Mouse (Mus musculus) myocyte (in vitro differentiated cells): ENCODE data around the gene Efnb2. TPM values are rescaled to one million over a fixed set of nuclear protein-coding genes. Genes with fewer than 3 reads are reported as not detected.

Source experiments
- H3K27me3 ChIP-seq: one replicate; pipeline ENCODE4 v1.6.1; 2011; ENCODE audit not compliant: control insufficient read depth, insufficient read depth, insufficient read length
- H3K36me3 ChIP-seq: one replicate; pipeline ENCODE4 v1.6.1; 2011; ENCODE audit not compliant: control insufficient read depth, insufficient read depth
- H3K4me2 ChIP-seq: one replicate; pipeline ENCODE4 v1.6.1; 2011; ENCODE audit warnings: low read depth, control low read depth
- H3K4me3 ChIP-seq: one replicate; pipeline ENCODE4 v1.5.1; 2011; ENCODE audit warnings: mild to moderate bottlenecking, control low read depth, moderate library complexity
- H3K79me2 ChIP-seq: one replicate; pipeline ENCODE4 v1.6.1; 2011; ENCODE audit not compliant: control insufficient read depth, insufficient read depth
- H3ac ChIP-seq: one replicate; pipeline ENCODE4 v1.6.1; 2011; ENCODE audit not compliant: control insufficient read depth, insufficient read length
- CEBPB ChIP-seq: IDR thresholded peaks from 2 replicates; pipeline ENCODE4 v1.6.1; 2011; ENCODE audit warnings: mild to moderate bottlenecking, moderate library complexity; ENCODE audit not compliant: poor library complexity, insufficient read depth, severe bottlenecking
- E2F4 ChIP-seq: IDR thresholded peaks from one replicate; pipeline ENCODE4 v1.6.1; 2011; ENCODE audit warnings: mild to moderate bottlenecking, control low read depth, moderate library complexity; ENCODE audit not compliant: insufficient read depth
- MAX ChIP-seq: IDR thresholded peaks from one replicate; pipeline ENCODE4 v1.6.1; 2011; ENCODE audit warnings: low read depth, mild to moderate bottlenecking, control low read depth
- MYOD1 ChIP-seq, 3 experiments: IDR thresholded peaks; one replicate each; pipeline ENCODE4 v1.6.1; 2011; ENCODE audit warnings: control low read depth in 2 of 3, low read depth in 2 of 3, mild to moderate bottlenecking in 2 of 3, moderate library complexity in 1 of 3; ENCODE audit not compliant: insufficient read length in 2 of 3, control insufficient read depth in 1 of 3
- MYOG ChIP-seq, 3 experiments: IDR thresholded peaks; one replicate each; pipeline ENCODE4 v1.6.1; 2011; ENCODE audit warnings: control low read depth in 2 of 3, low read depth in 2 of 3, mild to moderate bottlenecking in 2 of 3; ENCODE audit not compliant: insufficient read length in 2 of 3, control insufficient read depth in 1 of 3, insufficient read depth in 1 of 3
- POLR2A ChIP-seq: IDR thresholded peaks from one replicate; pipeline ENCODE4 v1.6.1; 2011; ENCODE audit warnings: low read depth, mild to moderate bottlenecking, control low read depth, moderate library complexity; ENCODE audit not compliant: insufficient read length
- POLR2AphosphoS2 ChIP-seq: IDR thresholded peaks from one replicate; pipeline ENCODE4 v1.6.1; 2011; ENCODE audit warnings: low read depth, control low read depth; ENCODE audit not compliant: insufficient read length
- REST ChIP-seq: IDR thresholded peaks from one replicate; pipeline ENCODE4 v1.6.1; 2011; ENCODE audit warnings: mild to moderate bottlenecking, control low read depth, moderate library complexity; ENCODE audit not compliant: insufficient read depth, insufficient read length
- SRF ChIP-seq: IDR thresholded peaks from one replicate; pipeline ENCODE4 v1.6.1; 2011; ENCODE audit warnings: low read depth; ENCODE audit not compliant: control insufficient read depth, insufficient read length
- TCF12 ChIP-seq: IDR thresholded peaks from one replicate; pipeline ENCODE4 v1.6.1; 2011; ENCODE audit warnings: mild to moderate bottlenecking, control low read depth; ENCODE audit not compliant: poor library complexity, insufficient read depth, severe bottlenecking
- TCF3 ChIP-seq: IDR thresholded peaks from one replicate; pipeline ENCODE4 v1.6.1; 2011; ENCODE audit warnings: low read depth, control low read depth; ENCODE audit not compliant: insufficient read length
- USF1 ChIP-seq: IDR thresholded peaks from one replicate; pipeline ENCODE4 v1.6.1; 2011; ENCODE audit warnings: low read depth, mild to moderate bottlenecking, control low read depth, moderate library complexity
- polyA plus RNA-seq: library from polyadenylated mRNA; unstranded; fragments of >200 nt; fragmentation: generic; extraction: Trizol; gene quantifications from one replicate; pipeline ENCODE4 v1.2.1, GENCODE M21; 2012; ENCODE audit warnings: missing spikeins

The Efnb2 gene
- polyA plus RNA-seq, 1 experiment, result 10.3 TPM

GRCm38 (mm10) chr8:8595831-8596611 lies 65.0 kb downstream of the Efnb2 start:
- Histone ChIP-seq H3K79me2 (no peaks in the 10 kb centered on the region), H3ac (no peak overlapping the region), H3K36me3 (no peaks in the 10 kb centered on the region), H3K4me3 (no peak overlapping the region), H3K4me2 (no peak overlapping the region), H3K27me3 (no peaks in the 10 kb centered on the region)
- TF ChIP-seq TCF3 (no peak), MAX (no peak), E2F4 (no peak)

- no peak for TF ChIP-seq SRF
- no peaks in the 10 kb centered on the region for H3K27me3 ChIP-seq
- no peak overlapping the region for H3K4me3 ChIP-seq
- H3ac ChIP-seq, result no peak overlapping the region
- no peaks in the 10 kb centered on the region for H3K36me3 ChIP-seq
- H3K79me2 ChIP-seq, result no peaks in the 10 kb centered on the region
- H3K4me2 ChIP-seq, result no peak overlapping the region
Observed at GRCm38 (mm10) chr8:8593812-8594211, 67.2 kb downstream of the Efnb2 start.

- no peak for TF ChIP-seq TCF3
- TF ChIP-seq E2F4, result no peak
- peak; percentile 59 for TF ChIP-seq CEBPB
Observed at GRCm38 (mm10) chr8:8593371-8593770, 67.7 kb downstream of the Efnb2 start.

GRCm38 (mm10) chr8:8592331-8592730 lies 68.7 kb downstream of the Efnb2 start:
- Histone ChIP-seq H3K4me3 (no peak overlapping the region), H3ac (no peak overlapping the region), H3K36me3 (no peaks in the 10 kb centered on the region), H3K4me2 (no peak overlapping the region), H3K79me2 (no peaks in the 10 kb centered on the region), H3K27me3 (no peaks in the 10 kb centered on the region)
- TF ChIP-seq MAX (no peak), MYOG (IDR thresholded peaks at IDR 0.05; ENCODE audit: control insufficient read depth in 1 of 3, insufficient read depth in 1 of 3, insufficient read length in 2 of 3, low read depth in 2 of 3) (no peak), MYOD1 (IDR thresholded peaks at IDR 0.05; ENCODE audit: control insufficient read depth in 1 of 3, insufficient read length in 2 of 3, low read depth in 2 of 3) (no peak), POLR2AphosphoS2 (no peak), POLR2A (no peak)

More at GRCm38 (mm10) chr8:8593371-8593770, 67.7 kb downstream of the Efnb2 start:
- no peak overlapping the region for H3K4me2 ChIP-seq
- no peak overlapping the region for H3K4me3 ChIP-seq
- no peaks in the 10 kb centered on the region for H3K79me2 ChIP-seq
- H3K36me3 ChIP-seq, result no peaks in the 10 kb centered on the region
- H3ac ChIP-seq, result no peak overlapping the region
- H3K27me3 ChIP-seq, result no peaks in the 10 kb centered on the region

- no peak for TF ChIP-seq POLR2A
- no peak for TF ChIP-seq REST
- TF ChIP-seq USF1, result no peak
- TF ChIP-seq MYOD1 (IDR thresholded peaks at IDR 0.05; ENCODE audit: control insufficient read depth in 1 of 3, insufficient read length in 2 of 3, low read depth in 2 of 3), result no peak
- no peak for TF ChIP-seq TCF3
- TF ChIP-seq MYOG (IDR thresholded peaks at IDR 0.05; ENCODE audit: control insufficient read depth in 1 of 3, insufficient read depth in 1 of 3, insufficient read length in 2 of 3, low read depth in 2 of 3), result no peak
- no peak for TF ChIP-seq CEBPB
- no peak for TF ChIP-seq MAX
- TF ChIP-seq E2F4, result no peak
- TF ChIP-seq POLR2AphosphoS2, result no peak
- no peak for TF ChIP-seq SRF
- no peak for TF ChIP-seq TCF12
- no peak overlapping the region for H3K4me3 ChIP-seq
- H3K4me2 ChIP-seq, result no peak overlapping the region
Observed at GRCm38 (mm10) chr8:8583981-8584377, 77.1 kb downstream of the Efnb2 start.

More at GRCm38 (mm10) chr8:8583981-8584377, 77.1 kb downstream of the Efnb2 start:
- Histone ChIP-seq H3K79me2 (no peaks in the 10 kb centered on the region), H3K36me3 (no peaks in the 10 kb centered on the region), H3ac (no peak overlapping the region), H3K27me3 (no peaks in the 10 kb centered on the region)
